ENCODE assay signal across 10 mouse cellular contexts in genomic region chr5:44943023-44943921, GRCm38 (mm10).
DNase-seq lines count a peak whose midpoint lies in the region; ATAC-seq and TF ChIP-seq lines count a peak whose summit lies in the region.
"Had no signal": no experiment of that assay in that cellular context is flagged by ENCODE, and none has a peak within 500 bp of the region (broad histone marks: within the 10 kb centered on the region; RNA-seq: fewer than 3 reads in every experiment).

No protein-coding gene starts in this region.

- H3K9ac ChIP-seq in intestine, embryonic 14.5 days (ENCODE audit: low read length) = no peak overlapping the region
- no peak overlapping the region for H3K9ac ChIP-seq in intestine, postnatal 0 days (ENCODE audit: low read depth, low read length)
- H3K9ac ChIP-seq in embryonic facial prominence, embryonic 12.5 days = no peak overlapping the region
- no peak overlapping the region for H3K9ac ChIP-seq in limb, embryonic 12.5 days (replicated peaks)
- no peak overlapping the region for H3K9ac ChIP-seq in neural tube, embryonic 14.5 days (replicated peaks; ENCODE audit: low read depth, low read length)
- H3K9ac ChIP-seq: forebrain, postnatal 0 days had no signal

- peak overlapping the region; percentile 69 for H3K27ac ChIP-seq in intestine, embryonic 14.5 days (ENCODE audit: low read depth)
- no peak overlapping the region for H3K27ac ChIP-seq in intestine, postnatal 0 days (ENCODE audit: low read depth, low read length)
- H3K27ac ChIP-seq in embryonic facial prominence, embryonic 12.5 days = peak overlapping the region; percentile 66
- peak overlapping the region; percentile 82 for H3K27ac ChIP-seq in limb, embryonic 12.5 days
- no peak overlapping the region for H3K27ac ChIP-seq in neural tube, embryonic 14.5 days (ENCODE audit: low read depth, low read length)

- no peak overlapping the region for H3K4me3 ChIP-seq in intestine, embryonic 14.5 days (ENCODE audit: low read depth, low read length)
- no peak overlapping the region for H3K4me3 ChIP-seq in intestine, postnatal 0 days (ENCODE audit: low read depth, low read length)
- no peak overlapping the region for H3K4me3 ChIP-seq in embryonic facial prominence, embryonic 12.5 days
- no peak overlapping the region for H3K4me3 ChIP-seq in limb, embryonic 12.5 days (replicated peaks)
- no peak overlapping the region for H3K4me3 ChIP-seq in neural tube, embryonic 14.5 days (ENCODE audit: low read depth, low read length)

- H3K4me2 ChIP-seq in intestine, embryonic 14.5 days (ENCODE audit: low read length) = no peak overlapping the region
- H3K4me2 ChIP-seq in intestine, postnatal 0 days (replicated peaks; ENCODE audit: low read depth) = no peak overlapping the region
- no peak overlapping the region for H3K4me2 ChIP-seq in embryonic facial prominence, embryonic 12.5 days (replicated peaks)
- H3K4me2 ChIP-seq in limb, embryonic 12.5 days = no peak overlapping the region
- no peak overlapping the region for H3K4me2 ChIP-seq in neural tube, embryonic 14.5 days (ENCODE audit: low read depth, low read length)

- WGBS in intestine, embryonic 14.5 days = 23% methylated on average over 7 of the region's 7 CpGs
- 37% methylated on average over 7 of the region's 7 CpGs for WGBS in intestine, postnatal 0 days
- 12% methylated on average over 7 of the region's 7 CpGs for WGBS in embryonic facial prominence, embryonic 12.5 days
- 6% methylated on average over 7 of the region's 7 CpGs for WGBS in limb, embryonic 12.5 days
- WGBS in neural tube, embryonic 14.5 days = 15% methylated on average over 7 of the region's 7 CpGs

- H3K4me1 ChIP-seq in intestine, embryonic 14.5 days (replicated peaks; ENCODE audit: control insufficient read depth, insufficient read depth, low read length) = peaks cover 12% of the 10 kb centered on the region; the same call in 1 of the 2 replicates
- no peaks in the 10 kb centered on the region for H3K4me1 ChIP-seq in intestine, postnatal 0 days (replicated peaks; ENCODE audit: control insufficient read depth, insufficient read depth, low read length)
- peaks cover 16% of the 10 kb centered on the region for H3K4me1 ChIP-seq in embryonic facial prominence, embryonic 12.5 days
- H3K4me1 ChIP-seq in limb, embryonic 12.5 days (replicated peaks) = peaks cover 19% of the 10 kb centered on the region
- no peaks in the 10 kb centered on the region for H3K4me1 ChIP-seq in neural tube, embryonic 14.5 days (ENCODE audit: control insufficient read depth, insufficient read depth, low read length)

- H3K36me3 ChIP-seq in intestine, embryonic 14.5 days (ENCODE audit: control insufficient read depth, insufficient read depth, low read length) = no peaks in the 10 kb centered on the region
- H3K36me3 ChIP-seq in intestine, postnatal 0 days (ENCODE audit: control insufficient read depth, insufficient read depth) = no peaks in the 10 kb centered on the region
- no peaks in the 10 kb centered on the region for H3K36me3 ChIP-seq in embryonic facial prominence, embryonic 12.5 days
- no peaks in the 10 kb centered on the region for H3K36me3 ChIP-seq in limb, embryonic 12.5 days
- no peaks in the 10 kb centered on the region for H3K36me3 ChIP-seq in neural tube, embryonic 14.5 days (ENCODE audit: control insufficient read depth, insufficient read depth, low read length)

- peak; percentile 64 for DNase-seq in intestine, embryonic 14.5 days (ENCODE audit: low spot score)
- DNase-seq in thymus, postnatal 14 days = no peak
- no peak for DNase-seq in frontal cortex, postnatal 10 days (ENCODE audit: low spot score in 2 of 2)
- no peak for DNase-seq in adrenal gland, adult 2 months
- DNase-seq: forebrain, postnatal 0 days had no signal

- ATAC-seq in intestine, embryonic 14.5 days (replicated peaks; ENCODE audit: low FRiP score, low TSS enrichment, low read depth) = peak; percentile 74
- no peak for ATAC-seq in intestine, postnatal 0 days
- peak; percentile 80; the same call in 1 of the 2 replicates for ATAC-seq in embryonic facial prominence, embryonic 12.5 days (ENCODE audit: insufficient number of reproducible peaks, insufficient read depth, low FRiP score, low TSS enrichment)
- ATAC-seq in limb, embryonic 12.5 days (ENCODE audit: insufficient number of reproducible peaks, insufficient read depth, low FRiP score, low TSS enrichment, low read depth) = peak; percentile 96
- peak; percentile 81 for ATAC-seq in neural tube, embryonic 14.5 days (ENCODE audit: low read depth)
- ATAC-seq: forebrain, postnatal 0 days had no signal

- H3K27me3 ChIP-seq in intestine, embryonic 14.5 days (replicated peaks; ENCODE audit: control insufficient read depth, insufficient read depth, low read length) = no peaks in the 10 kb centered on the region
- H3K27me3 ChIP-seq in intestine, postnatal 0 days (replicated peaks; ENCODE audit: control insufficient read depth, insufficient read depth, low read length) = no peaks in the 10 kb centered on the region
- H3K27me3 ChIP-seq in embryonic facial prominence, embryonic 12.5 days = no peaks in the 10 kb centered on the region
- no peaks in the 10 kb centered on the region for H3K27me3 ChIP-seq in limb, embryonic 12.5 days
- H3K27me3 ChIP-seq in neural tube, embryonic 14.5 days (ENCODE audit: control insufficient read depth, insufficient read depth, low read length) = no peaks in the 10 kb centered on the region
- H3K27me3 ChIP-seq: CH12.LX had no signal

- TF ChIP-seq CTCF in intestine, postnatal 0 days (IDR thresholded peaks at IDR 0.05; ENCODE audit: low read depth) = no peak

- H3K9me3 ChIP-seq in intestine, embryonic 14.5 days (ENCODE audit: control insufficient read depth, low read length) = no peaks in the 10 kb centered on the region; the same call in 1 of the 2 replicates
- H3K9me3 ChIP-seq in intestine, postnatal 0 days (ENCODE audit: control insufficient read depth) = no peaks in the 10 kb centered on the region
- no peaks in the 10 kb centered on the region for H3K9me3 ChIP-seq in embryonic facial prominence, embryonic 12.5 days
- H3K9me3 ChIP-seq in limb, embryonic 12.5 days = no peaks in the 10 kb centered on the region
- no peaks in the 10 kb centered on the region for H3K9me3 ChIP-seq in neural tube, embryonic 14.5 days (ENCODE audit: control insufficient read depth, low read length)

Comparison
In these comparisons a context has a peak if more than half of its experiments do, and no peak if none do; other contexts are left out.
1. H3K27ac ChIP-seq: peak in intestine, embryonic 14.5 days (single experiment), embryonic facial prominence, embryonic 12.5 days (single experiment) and limb, embryonic 12.5 days (single experiment); none in intestine, postnatal 0 days (single experiment) and neural tube, embryonic 14.5 days (single experiment).